Mouse (Mus musculus) lung, adult 2 months (tissue): ENCODE measurements around the gene Sh3pxd2a.

Experiments
- CTCF ChIP-seq: fragments of 200-500 bp; IDR thresholded peaks from 2 replicates; pipeline ENCODE4 v1.5.1; 2011; ENCODE audit warnings: mild to moderate bottlenecking, low read length, control low read depth; ENCODE audit not compliant: insufficient read depth
- POLR2A ChIP-seq: fragments of 200-500 bp; IDR thresholded peaks from 2 replicates; pipeline ENCODE4 v1.6.1; 2011; ENCODE audit warnings: low read depth, mild to moderate bottlenecking, control low read depth, low read length, borderline replicate concordance; ENCODE audit errors: extremely low read depth

DNA sequence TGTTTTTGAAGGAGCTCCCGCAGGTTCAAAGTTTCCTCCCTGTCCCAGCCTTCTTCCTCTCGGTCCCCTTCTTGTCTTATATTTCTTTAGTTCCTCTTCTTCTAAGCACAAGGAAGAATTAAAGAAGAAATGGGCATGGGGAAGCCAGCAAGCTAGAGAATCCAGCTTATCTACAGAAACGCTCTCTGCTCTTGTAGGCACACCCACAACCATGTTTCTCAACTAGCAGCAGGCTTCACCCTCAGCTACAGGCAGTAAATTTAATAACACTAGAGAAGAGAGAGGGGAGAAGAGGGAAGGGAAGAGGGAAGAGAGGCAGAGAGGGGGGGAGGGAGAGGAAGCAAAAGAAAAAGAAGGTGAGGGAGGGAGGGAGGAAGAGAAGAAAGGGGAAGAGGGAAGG lies 44.0 kb upstream of the Sh3pxd2a start:
- TF ChIP-seq POLR2A (no peak), CTCF (no peak)
